Mouse (Mus musculus) bone marrow macrophage, adult 2 months (primary cell): ENCODE measurements around the gene Hoxc6.

ENCODE experiments used
- CTCF ChIP-seq: IDR thresholded peaks from 2 replicates; pipeline ENCODE4 v1.5.1; 2012; ENCODE audit warnings: low read depth, mild to moderate bottlenecking, low read length, moderate library complexity
- POLR2A ChIP-seq: IDR thresholded peaks from 2 replicates; pipeline ENCODE4 v1.6.1; 2012; ENCODE audit warnings: mild to moderate bottlenecking, low read depth, low read length, borderline replicate concordance

DNA sequence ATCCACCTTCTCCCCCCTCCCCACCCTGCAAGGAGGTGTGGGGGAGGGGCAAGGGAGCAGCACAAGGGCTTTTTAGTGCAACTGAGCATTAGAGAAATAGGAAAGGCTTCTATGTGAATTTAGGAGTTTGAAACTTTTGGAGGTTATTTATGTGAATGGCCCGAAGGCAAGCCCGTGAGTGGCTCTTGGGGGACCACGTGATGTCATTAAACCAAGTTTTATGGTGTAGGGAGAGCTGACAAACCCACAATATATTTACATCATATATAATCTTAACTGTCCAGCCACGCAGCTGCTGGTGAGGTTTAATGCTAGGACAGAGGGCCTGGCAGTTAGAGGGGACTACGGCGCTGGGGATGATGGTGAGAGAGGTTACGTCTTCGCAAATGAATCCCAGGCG is 20.6 kb downstream of the Hoxc6 start, which contains the start of gene Hoxc4:
- TF ChIP-seq CTCF (no peak), POLR2A (no peak)
